Mouse (Mus musculus) adipocyte (in vitro differentiated cells): ENCODE results near the gene Nxf1.
"Not testable (repeated sequence)": the region's sequence is repeated elsewhere in the genome, so short reads cannot be mapped to it uniquely, and the experiment has no call there.

Experiments
- DNase-seq: peaks from one replicate; pipeline ENCODE4 v3.0.0-alpha.2; 2016; ENCODE audit warnings: low spot score

The Nxf1 gene

GRCm38 (mm10) chr19:8756635-8757387, at the start of gene Nxf1:
Nxf1 (plus strand) TSS chr19:8757073.
- DNase-seq: peak; percentile 95

- no peak for DNase-seq
Measured at GRCm38 (mm10) chr19:8708954-8709353, 47.9 kb upstream of the Nxf1 start.

GRCm38 (mm10) chr19:8710057-8710456, 46.8 kb upstream of the Nxf1 start:
- DNase-seq: peak; percentile 97

GRCm38 (mm10) chr19:8711506-8711905, 45.4 kb upstream of the Nxf1 start:
- peak; percentile 56 for DNase-seq

- peak; percentile 50 for DNase-seq
Measured at GRCm38 (mm10) chr19:8711949-8712869, 44.7 kb upstream of the Nxf1 start.

GRCm38 (mm10) chr19:8712870-8713305, 44.0 kb upstream of the Nxf1 start:
- DNase-seq: peak; percentile 98

- DNase-seq: peak; percentile 90
Measured at GRCm38 (mm10) chr19:8713306-8713996, 43.4 kb upstream of the Nxf1 start.

GRCm38 (mm10) chr19:8713997-8714652, 42.7 kb upstream of the Nxf1 start:
- DNase-seq: no peak

- peak; percentile 66 for DNase-seq
Measured at GRCm38 (mm10) chr19:8714653-8715481, 42.0 kb upstream of the Nxf1 start.

GRCm38 (mm10) chr19:8715868-8716766, 40.8 kb upstream of the Nxf1 start:
- DNase-seq: no peak

GRCm38 (mm10) chr19:8716767-8717475, 40.0 kb upstream of the Nxf1 start:
- DNase-seq: no peak

- DNase-seq: peak; percentile 81
Measured at GRCm38 (mm10) chr19:8718357-8718756, 38.5 kb upstream of the Nxf1 start.

GRCm38 (mm10) chr19:8719037-8719436, 37.8 kb upstream of the Nxf1 start:
- not testable (repeated sequence) for DNase-seq

- no peak for DNase-seq
Measured at GRCm38 (mm10) chr19:8721378-8721777, 35.5 kb upstream of the Nxf1 start.

GRCm38 (mm10) chr19:8722021-8722420, 34.9 kb upstream of the Nxf1 start:
- DNase-seq: no peak

GRCm38 (mm10) chr19:8722559-8722906, 34.3 kb upstream of the Nxf1 start:
- no peak for DNase-seq

- DNase-seq: peak; percentile 99
Measured at GRCm38 (mm10) chr19:8722907-8723573, 33.8 kb upstream of the Nxf1 start, which contains the start of gene Slc3a2. Slc3a2 (minus strand) TSS chr19:8723369.

- no peak for DNase-seq
Measured at GRCm38 (mm10) chr19:8723574-8724346, 33.1 kb upstream of the Nxf1 start.
